Mouse (Mus musculus): Measurements from ENCODE around the gene Xbp1. TPM values are rescaled to one million over a fixed set of nuclear protein-coding genes. Genes with fewer than 3 reads are reported as not detected.
A peak's percentile ranks its signal among the peaks of the same experiment; 100 is the strongest.

Xbp1 gene
- total RNA-seq, 2 experiments from 2014 or later = 194 to 197 TPM

GRCm38 (mm10) chr11:5563898-5564297 lies 43.4 kb downstream of the Xbp1 start:
- no peak for ATAC-seq (replicated peaks; ENCODE audit: poor library complexity, severe bottlenecking)

DNA sequence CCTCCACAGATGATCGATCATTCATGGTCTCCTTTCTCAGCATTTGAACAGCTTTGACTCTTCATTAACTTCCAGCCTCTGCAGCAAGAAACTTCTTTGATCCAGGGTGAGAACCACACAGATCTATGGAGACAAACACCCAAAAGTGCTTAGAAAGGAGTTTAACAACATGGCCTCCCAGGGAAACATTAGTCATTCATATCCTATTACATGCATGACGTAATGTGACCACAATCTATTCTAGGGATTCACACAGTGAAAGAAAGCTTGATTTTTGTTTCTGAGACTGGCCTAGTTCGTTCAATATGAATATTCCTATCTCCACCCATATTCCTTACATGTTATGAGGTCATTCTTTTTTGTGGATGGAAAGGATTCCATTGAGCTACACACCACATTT lies 45.1 kb downstream of the Xbp1 start:
- ATAC-seq (replicated peaks; ENCODE audit: poor library complexity, severe bottlenecking) = no peak

- ATAC-seq (replicated peaks; ENCODE audit: poor library complexity, severe bottlenecking) = peak; percentile 33; the same call in 1 of the 2 replicates
Observed at GRCm38 (mm10) chr11:5566506-5566905, 46.0 kb downstream of the Xbp1 start.

DNA sequence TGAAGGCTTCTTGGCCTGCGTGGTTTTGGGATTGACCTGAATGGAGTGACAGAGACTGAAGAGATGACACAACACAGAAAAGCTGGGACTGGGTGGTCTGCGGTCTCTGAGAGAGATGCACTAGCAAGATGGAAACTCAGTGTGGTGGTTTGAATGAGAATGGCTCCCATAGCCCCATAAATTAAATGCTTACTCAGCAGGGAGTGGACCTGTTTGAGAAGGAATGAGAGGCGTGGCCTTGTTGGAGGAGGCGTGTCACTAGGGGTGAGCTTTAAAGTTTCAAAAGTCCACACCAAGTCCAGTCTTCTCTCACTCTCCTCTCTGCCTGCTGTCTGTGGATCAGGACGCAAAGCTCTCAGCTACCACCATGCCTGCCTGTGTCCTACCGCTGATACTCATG lies 47.2 kb downstream of the Xbp1 start:
- ATAC-seq (replicated peaks; ENCODE audit: poor library complexity, severe bottlenecking) = no peak

DNA sequence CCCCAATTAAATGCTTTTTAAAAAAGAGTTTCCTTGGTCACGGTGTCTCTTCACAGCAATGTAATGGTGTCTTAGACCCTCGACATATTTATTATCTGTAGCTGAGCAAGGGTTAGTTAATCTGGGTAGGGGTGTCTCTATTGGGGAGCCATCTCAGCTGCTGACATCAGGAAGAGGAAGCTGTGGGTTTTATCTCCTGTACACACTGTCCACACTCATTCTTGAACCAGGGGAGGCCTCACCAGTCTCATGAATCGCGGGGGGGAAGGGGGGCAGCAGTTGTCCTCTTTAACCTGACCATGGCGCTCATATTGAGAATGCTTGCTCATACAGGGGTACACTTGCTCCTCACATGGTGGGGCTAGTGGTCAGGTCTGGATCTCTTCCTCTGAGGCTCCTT lies 47.6 kb downstream of the Xbp1 start:
- ATAC-seq (replicated peaks; ENCODE audit: poor library complexity, severe bottlenecking) = peak; percentile 68

DNA sequence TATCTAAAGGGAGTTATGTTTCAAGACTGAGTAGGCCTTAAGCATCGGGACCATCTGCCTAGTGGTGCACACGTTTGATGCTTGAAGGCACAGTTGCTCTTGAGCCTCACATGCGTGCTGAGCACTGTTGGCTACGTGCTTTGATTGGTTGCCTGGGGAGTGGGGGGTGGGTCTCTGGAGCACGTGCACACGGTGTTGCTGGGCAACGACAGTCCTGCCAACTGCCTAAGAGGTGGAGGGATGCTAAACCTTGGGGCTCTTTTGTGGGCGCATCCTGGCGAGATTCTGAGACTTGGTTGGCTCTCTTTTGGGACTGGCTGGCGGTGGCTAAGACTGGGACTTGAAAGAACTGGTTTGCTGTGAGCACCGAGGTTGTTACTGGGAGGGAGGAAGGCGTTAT lies 49.0 kb downstream of the Xbp1 start, which contains the start of gene Ankrd36:
Ankrd36 (plus strand) TSS at position 211 of the 400 bp plus-strand sequence.
- no peak for ATAC-seq (replicated peaks; ENCODE audit: poor library complexity, severe bottlenecking)

- ATAC-seq (replicated peaks; ENCODE audit: poor library complexity, severe bottlenecking) = no peak
Observed at GRCm38 (mm10) chr11:5571856-5572255, 51.4 kb downstream of the Xbp1 start.

DNA sequence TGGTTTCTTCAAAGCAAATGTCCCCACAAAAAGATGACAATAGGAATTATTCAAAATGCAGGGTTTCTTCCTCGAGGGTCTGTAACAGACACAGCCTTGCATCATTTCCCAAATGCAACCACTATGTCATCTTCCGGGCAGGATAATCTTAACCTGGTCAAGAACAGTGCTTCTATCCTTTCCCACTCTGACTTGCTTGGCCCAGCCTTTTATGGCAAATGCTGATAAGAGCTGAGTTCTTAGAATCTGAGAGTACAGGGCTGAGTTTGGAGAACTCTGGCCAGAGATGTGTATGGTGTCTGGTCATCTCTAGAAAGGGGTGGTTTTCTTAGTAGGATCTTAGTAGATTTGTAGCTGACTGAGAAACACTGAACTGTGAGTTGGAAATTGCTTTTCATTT lies 53.4 kb downstream of the Xbp1 start:
- ATAC-seq (replicated peaks; ENCODE audit: poor library complexity, severe bottlenecking) = no peak

- no peak for ATAC-seq (replicated peaks; ENCODE audit: poor library complexity, severe bottlenecking)
Observed at GRCm38 (mm10) chr11:5575046-5575445, 54.6 kb downstream of the Xbp1 start.

Other genes with a start within 250 kb of the Xbp1 start
- gene Znrf3, start 75.8 kb upstream of the Xbp1 start, total RNA-seq (2014; fragmentation: Nextera tagmentation) = 6.4 and 8.6 TPM in 2 replicates
- gene Znrf3, start 75.8 kb upstream of the Xbp1 start, total RNA-seq (2017) = 2.2 TPM in 2 replicates
- gene Ccdc117, start 21.5 kb downstream of the Xbp1 start, total RNA-seq (2014; fragmentation: Nextera tagmentation) = 16.3 and 18.5 TPM in 2 replicates
- gene Ccdc117, start 21.5 kb downstream of the Xbp1 start, total RNA-seq (2017) = 26.1 and 38.3 TPM in 2 replicates
- gene Ankrd36, start 49.0 kb downstream of the Xbp1 start, total RNA-seq (2014; fragmentation: Nextera tagmentation) = not detected in 2 replicates
- not detected in 2 replicates for gene Ankrd36, start 49.0 kb downstream of the Xbp1 start, total RNA-seq (2017)
- gene Mrps24, start 195.0 kb downstream of the Xbp1 start, total RNA-seq (2014; fragmentation: Nextera tagmentation) = 65.7 and 68.3 TPM in 2 replicates
- 58.6 and 67.0 TPM in 2 replicates for gene Mrps24, start 195.0 kb downstream of the Xbp1 start, total RNA-seq (2017)
- gene Urgcp, start 241.7 kb downstream of the Xbp1 start, total RNA-seq (2014; fragmentation: Nextera tagmentation) = 4.7 and 6.4 TPM in 2 replicates
- 6.5 TPM in 2 replicates for gene Urgcp, start 241.7 kb downstream of the Xbp1 start, total RNA-seq (2017)